Mouse (Mus musculus) embryonic fibroblast, embryonic 13.5 days (primary cell): ENCODE measurements at regions not wholly inside any gene's neighbourhood (a gene's known extent, or its start where the extent isn't known, plus 50 kb on each side); places are given as distances from the start of the nearest gene placed in this dataset.

ENCODE experiments used
- H3K27ac ChIP-seq: 2 replicates; pipeline ENCODE4 v1.5.1; 2012; ENCODE audit warnings: low read length, control low read depth, inconsistent platforms; ENCODE audit not compliant: insufficient read depth
- H3K4me1 ChIP-seq: 2 replicates; pipeline ENCODE4 v1.6.1; 2011; ENCODE audit warnings: low read length; ENCODE audit not compliant: control insufficient read depth, insufficient read depth
- H3K4me3 ChIP-seq: 2 replicates; pipeline ENCODE4 v1.5.1; 2011; ENCODE audit warnings: mild to moderate bottlenecking, control low read depth, low read length; ENCODE audit not compliant: insufficient read depth
- CTCF ChIP-seq: IDR thresholded peaks from 2 replicates; pipeline ENCODE4 v1.5.1; 2011; ENCODE audit warnings: mild to moderate bottlenecking, control low read depth, low read length, moderate library complexity, borderline replicate concordance; ENCODE audit not compliant: insufficient read depth
- POLR2A ChIP-seq: IDR thresholded peaks from 2 replicates; pipeline ENCODE4 v1.6.1; 2011; ENCODE audit warnings: low read depth, mild to moderate bottlenecking, control low read depth, low read length, moderate library complexity

GRCm38 (mm10) chr11:71388411-71388810 is 157.9 kb upstream of the Nlrp1b start:
- Histone ChIP-seq H3K4me3 (no peak overlapping the region), H3K27ac (no peak overlapping the region)

GRCm38 (mm10) chr11:71389659-71390058 is 159.1 kb upstream of the Nlrp1b start:
- H3K4me3 ChIP-seq: no peak overlapping the region
- TF ChIP-seq CTCF: no peak
- no peak for TF ChIP-seq POLR2A
- H3K4me1 ChIP-seq: no peaks in the 10 kb centered on the region
- H3K27ac ChIP-seq: no peak overlapping the region

More at GRCm38 (mm10) chr11:71388411-71388810, 157.9 kb upstream of the Nlrp1b start:
- TF ChIP-seq POLR2A: no peak
- TF ChIP-seq CTCF: no peak
- no peaks in the 10 kb centered on the region for H3K4me1 ChIP-seq

- Histone ChIP-seq H3K27ac (no peak overlapping the region), H3K4me3 (no peak overlapping the region), H3K4me1 (no peaks in the 10 kb centered on the region)
- TF ChIP-seq POLR2A (no peak), CTCF (no peak)
Observed at GRCm38 (mm10) chr11:71390151-71390550, 159.6 kb upstream of the Nlrp1b start.

- TF ChIP-seq CTCF: no peak
- no peak for TF ChIP-seq POLR2A
- Histone ChIP-seq H3K4me3 (no peak overlapping the region), H3K27ac (no peak overlapping the region)
Observed at GRCm38 (mm10) chr11:71390616-71391015, 160.1 kb upstream of the Nlrp1b start.

GRCm38 (mm10) chr11:71393406-71393805 is 162.9 kb upstream of the Nlrp1b start:
- H3K4me3 ChIP-seq: no peak overlapping the region
- TF ChIP-seq CTCF (no peak), POLR2A (no peak)
- H3K27ac ChIP-seq: no peak overlapping the region
- H3K4me1 ChIP-seq: no peaks in the 10 kb centered on the region

More at GRCm38 (mm10) chr11:71390616-71391015, 160.1 kb upstream of the Nlrp1b start:
- H3K4me1 ChIP-seq: no peaks in the 10 kb centered on the region

- no peak overlapping the region for H3K27ac ChIP-seq
- TF ChIP-seq CTCF (no peak), POLR2A (no peak)
- no peaks in the 10 kb centered on the region for H3K4me1 ChIP-seq
- H3K4me3 ChIP-seq: no peak overlapping the region
Observed at GRCm38 (mm10) chr11:71395023-71395422, 164.5 kb upstream of the Nlrp1b start.

- H3K4me1 ChIP-seq: no peaks in the 10 kb centered on the region
- no peak overlapping the region for H3K4me3 ChIP-seq
- no peak overlapping the region for H3K27ac ChIP-seq
- TF ChIP-seq POLR2A: no peak
- TF ChIP-seq CTCF: no peak
Observed at GRCm38 (mm10) chr11:71395631-71396030, 165.1 kb upstream of the Nlrp1b start.

GRCm38 (mm10) chr11:71400351-71400750 is 169.8 kb upstream of the Nlrp1b start:
- H3K27ac ChIP-seq: no peak overlapping the region
- TF ChIP-seq CTCF (no peak), POLR2A (no peak)
- H3K4me1 ChIP-seq: no peaks in the 10 kb centered on the region
- no peak overlapping the region for H3K4me3 ChIP-seq

- Histone ChIP-seq H3K4me3 (no peak overlapping the region), H3K27ac (no peak overlapping the region), H3K4me1 (no peaks in the 10 kb centered on the region)
- TF ChIP-seq CTCF: no peak
- no peak for TF ChIP-seq POLR2A
Observed at GRCm38 (mm10) chr11:71401411-71402276, 171.1 kb upstream of the Nlrp1b start.

- TF ChIP-seq POLR2A: no peak
- no peak for TF ChIP-seq CTCF
- Histone ChIP-seq H3K27ac (no peak overlapping the region), H3K4me3 (no peak overlapping the region)
Observed at GRCm38 (mm10) chr11:71404361-71404760, 173.8 kb upstream of the Nlrp1b start.

More at GRCm38 (mm10) chr11:71404361-71404760, 173.8 kb upstream of the Nlrp1b start:
- no peaks in the 10 kb centered on the region for H3K4me1 ChIP-seq
